Mouse (Mus musculus) ES-CJ7 (cell line): ENCODE data around the gene Meis3.

ENCODE experiments used
- DNase-seq: peaks from one replicate; pipeline ENCODE4 v3.0.0; 2011; ENCODE audit warnings: low read depth, low spot score

The Meis3 gene

DNA sequence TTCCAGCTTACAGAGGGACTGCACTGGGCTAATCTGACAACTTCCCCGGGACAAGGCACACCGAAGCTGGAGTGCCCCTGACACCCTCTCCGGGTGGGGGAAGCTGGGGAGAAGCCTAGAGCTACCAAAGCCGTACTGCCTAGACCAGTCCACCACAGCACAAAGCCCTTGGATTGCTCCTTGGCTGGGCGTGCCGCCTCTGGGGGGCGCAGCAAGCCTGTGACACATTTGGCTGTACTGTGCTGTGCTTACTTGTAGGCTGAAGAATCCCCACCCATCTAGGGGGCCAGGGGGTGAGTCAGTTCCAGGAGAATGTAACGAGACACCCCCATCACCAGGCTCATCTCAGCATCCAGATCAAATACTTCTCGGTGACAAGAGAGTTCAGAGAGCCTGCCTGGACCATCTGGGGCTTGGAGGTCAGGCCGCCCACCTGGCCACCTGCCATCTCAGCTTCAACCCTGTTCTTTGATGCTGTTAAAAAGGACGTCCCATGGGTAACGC lies 36.0 kb downstream of the Meis3 start:
- DNase-seq: no peak

DNA sequence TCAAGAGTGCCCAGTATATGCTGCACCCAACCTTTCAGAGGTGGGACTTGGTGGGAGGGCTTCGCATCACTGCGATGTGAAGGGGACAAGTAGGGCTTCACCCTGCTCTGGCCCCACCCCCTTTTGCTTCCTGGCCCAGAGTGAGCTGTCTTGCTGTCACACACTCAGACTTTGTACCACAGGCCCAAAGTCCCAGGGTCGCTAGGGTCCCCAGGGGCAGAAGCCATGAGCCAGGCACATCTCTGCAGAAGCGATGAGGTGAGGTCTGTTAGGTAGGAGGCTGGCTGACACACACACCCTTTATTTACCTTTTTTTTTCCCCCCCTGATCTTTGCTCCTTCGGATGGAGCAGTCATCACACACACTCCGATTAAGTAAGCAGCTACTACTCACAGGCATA lies 38.3 kb downstream of the Meis3 start:
- DNase-seq: no peak

GRCm38 (mm10) chr7:16213986-16214385 lies 39.1 kb downstream of the Meis3 start:
- DNase-seq: peak; percentile 51

GRCm38 (mm10) chr7:16221582-16222272 lies 46.8 kb downstream of the Meis3 start, which contains the start of gene Dhx34:
Gene Dhx34 (minus strand): TSS chr7:16222037.
- DNase-seq: peak; percentile 99

DNA sequence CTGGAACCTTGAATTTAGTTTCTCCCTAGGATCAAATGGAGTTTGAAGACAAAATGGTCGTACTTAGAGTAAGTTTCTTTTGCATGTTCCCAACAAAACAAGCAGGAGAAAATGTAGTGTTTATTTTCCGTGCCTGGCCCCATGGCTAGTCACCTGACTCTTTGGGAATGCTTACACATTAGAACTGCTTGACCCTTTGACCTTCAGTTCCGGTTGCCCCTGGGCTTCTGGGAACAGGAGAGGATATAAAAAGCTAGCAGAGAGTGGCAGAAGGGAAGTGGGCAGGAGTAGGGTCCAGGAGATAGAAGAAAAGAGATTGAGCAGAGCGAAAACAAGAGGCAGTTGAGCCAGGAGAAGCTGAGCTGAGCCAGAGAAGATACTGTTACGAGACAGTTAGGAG lies 55.0 kb downstream of the Meis3 start:
- peak; percentile 66 for DNase-seq
